Mouse (Mus musculus) liver, adult 2 months (tissue): ENCODE data around the gene Sptlc3.

Source experiments
- CTCF ChIP-seq: fragments of 200-500 bp; IDR thresholded peaks from 2 replicates; pipeline ENCODE4 v1.5.1; 2011; ENCODE audit warnings: low read depth, low read length, control low read depth
- POLR2A ChIP-seq: fragments of 200-500 bp; IDR thresholded peaks from 2 replicates; pipeline ENCODE4 v1.6.1; 2011; ENCODE audit warnings: low read length, control low read depth; ENCODE audit not compliant: insufficient read depth; ENCODE audit errors: extremely low read depth

DNA sequence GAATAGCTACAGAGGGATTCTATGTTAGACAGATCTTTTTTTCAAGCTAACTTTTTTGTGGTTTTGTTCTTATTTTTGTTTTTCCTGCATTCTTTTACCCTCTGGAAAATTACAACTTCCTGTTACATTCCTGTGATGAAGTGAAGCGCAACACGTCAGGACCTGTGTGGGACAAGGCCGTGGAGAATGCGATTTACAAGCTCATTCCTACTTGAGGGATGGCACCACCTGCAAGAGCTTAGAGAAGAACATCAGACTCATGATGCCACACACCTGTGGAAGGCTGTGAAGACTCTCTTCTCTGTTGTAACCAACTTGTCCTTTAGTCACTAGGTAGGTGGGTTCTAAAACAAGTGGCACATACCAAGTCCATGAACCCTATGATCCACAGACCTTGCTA lies 26.0 kb upstream of the Sptlc3 start:
- TF ChIP-seq POLR2A = no peak
- TF ChIP-seq CTCF = no peak
